1 mouse cellular context compared by ENCODE assay signal in the genomic region with DNA sequence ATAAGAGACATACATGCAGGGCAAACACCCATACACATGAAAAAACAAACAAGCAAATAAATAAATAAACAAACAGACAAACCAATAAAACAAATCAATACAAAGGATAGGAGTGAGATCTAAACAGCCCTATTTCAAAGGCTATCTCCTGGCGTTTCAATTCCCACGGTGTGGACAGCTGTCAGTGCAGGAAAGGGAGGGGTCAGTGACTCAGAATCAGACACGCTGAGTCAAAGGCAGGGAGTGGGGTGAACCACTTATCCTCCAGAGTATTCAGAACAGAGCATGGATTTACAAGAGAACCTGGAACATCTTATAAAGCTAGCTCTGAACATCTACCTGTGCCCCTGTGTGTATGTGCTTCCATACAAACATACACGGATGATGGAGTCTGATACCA.
TF ChIP-seq lines count a peak whose summit lies in the region.

No protein-coding gene starts in this region.

TF ChIP-seq in C2C12, 6 proteins besides CTCF, POLR2A, EP300 and RAD21:
- TF ChIP-seq MYOD1 (IDR thresholded peaks at IDR 0.05; ENCODE audit: control insufficient read depth, insufficient read length, low read depth) (peak; percentile 76), FOSL1 (IDR thresholded peaks at IDR 0.05; ENCODE audit: insufficient read depth, low read length, poor library complexity, severe bottlenecking) (peak; percentile 13), MYOG (IDR thresholded peaks at IDR 0.05; ENCODE audit: control insufficient read depth, extremely low read depth, insufficient read length) (no peak)
TF ChIP-seq in C2C12: peak in this region for 2.
